Mouse (Mus musculus): ENCODE data around the gene Abhd17a.

GRCm38 (mm10) chr10:80539493-80539892 is 50.6 kb downstream of the Abhd17a start:
- TF ChIP-seq FLI1 (IDR thresholded peaks at IDR 0.05; ENCODE audit: low read length) = no peak
- TF ChIP-seq GATA1 (IDR thresholded peaks at IDR 0.05; ENCODE audit: borderline replicate concordance, low read length) = no peak

All from megakaryocyte, embryonic 14.5 days (primary cell).